Mouse (Mus musculus) hindbrain, embryonic 11.5 days (tissue): ENCODE results near the gene Mcat. TPM values are rescaled to one million over a fixed set of nuclear protein-coding genes. Genes with fewer than 3 reads are reported as not detected.
"Not testable (repeated sequence)": the region's sequence is repeated elsewhere in the genome, so short reads cannot be mapped to it uniquely, and the experiment has no call there.

Experiments used
- ATAC-seq: fragments of 200-750 bp; cut with Nextera tagmentation; 2 replicates; pipeline ENCODE4 v1.8.0; 2017; ENCODE audit warnings: mild to moderate bottlenecking, moderate TSS enrichment, moderate library complexity; ENCODE audit not compliant: low FRiP score
- DNase-seq: peaks from one replicate; pipeline ENCODE4 v3.0.0-alpha.2; 2015; ENCODE audit warnings: low spot score
- H3K27ac ChIP-seq: fragments of 300-500 bp; sonication (generic); 2 replicates; pipeline ENCODE4 v1.5.1; 2014; ENCODE audit warnings: mild to moderate bottlenecking, low read depth, low read length
- H3K27me3 ChIP-seq: fragments of 300-500 bp; sonication (generic); 2 replicates; pipeline ENCODE4 v1.6.1; 2014; ENCODE audit warnings: mild to moderate bottlenecking, low read length, moderate library complexity, mixed read lengths; ENCODE audit not compliant: control insufficient read depth, insufficient read depth
- H3K36me3 ChIP-seq: fragments of 300-500 bp; sonication (generic); 2 replicates; pipeline ENCODE4 v1.6.1; 2014; ENCODE audit warnings: mild to moderate bottlenecking, low read length, moderate library complexity, mixed read lengths; ENCODE audit not compliant: control insufficient read depth, insufficient read depth
- H3K4me1 ChIP-seq: fragments of 300-500 bp; sonication (generic); replicated peaks from 2 replicates; pipeline ENCODE4 v1.6.1; 2014; ENCODE audit warnings: low read length, mixed read lengths; ENCODE audit not compliant: control insufficient read depth, insufficient read depth
- H3K4me2 ChIP-seq: fragments of 300-500 bp; sonication (generic); replicated peaks from 2 replicates; pipeline ENCODE4 v1.6.1; 2014; ENCODE audit warnings: mild to moderate bottlenecking, low read depth, low read length
- H3K4me3 ChIP-seq: fragments of 300-500 bp; sonication (generic); 2 replicates; pipeline ENCODE4 v1.5.1; 2014; ENCODE audit warnings: low read depth, low read length
- H3K9ac ChIP-seq: fragments of 300-500 bp; sonication (generic); 2 replicates; pipeline ENCODE4 v1.6.1; 2014; ENCODE audit warnings: low read depth, low read length
- H3K9me3 ChIP-seq: fragments of 300-500 bp; sonication (generic); 2 replicates; pipeline ENCODE4 v1.6.1; 2016; ENCODE audit warnings: low read length; ENCODE audit not compliant: control insufficient read depth
- WGBS: fragments of 180-500 bp; shearing (Covaris S2); extraction: QIAGEN DNeasy Blood & Tissue Kit; methylation state at CpG from one replicate; pipeline ENCODE4 v1.1.7; 2014; 5-methylcytosine and 5-hydroxymethylcytosine counted together
- polyA plus RNA-seq: library from polyadenylated mRNA; unstranded; fragments of >200 nt; fragmentation: Nextera tagmentation; extraction: Ambion mirVana; gene quantifications from 2 replicates; pipeline ENCODE4 v1.2.1, GENCODE M21; 2014

Mcat gene
- polyA plus RNA-seq, 1 experiment from 2014 or later = 38.9 TPM

GRCm38 (mm10) chr15:83515018-83515417 lies 48.6 kb downstream of the Mcat start:
- Histone ChIP-seq H3K36me3 (no peaks in the 10 kb centered on the region), H3K9me3 (no peaks in the 10 kb centered on the region), H3K27me3 (no peaks in the 10 kb centered on the region), H3K4me3 (no peak overlapping the region), H3K4me1 (no peaks in the 10 kb centered on the region), H3K27ac (no peak overlapping the region), H3K9ac (no peak overlapping the region), H3K4me2 (no peak overlapping the region)
- DNase-seq = no peak
- 73% methylated on average over 5 of the region's 5 CpGs for WGBS
- ATAC-seq = no peak

GRCm38 (mm10) chr15:83512489-83513281 lies 50.9 kb downstream of the Mcat start:
- DNase-seq (no peak), ATAC-seq (no peak)
- Histone ChIP-seq H3K9ac (no peak overlapping the region), H3K9me3 (no peaks in the 10 kb centered on the region), H3K4me1 (no peaks in the 10 kb centered on the region), H3K4me3 (no peak overlapping the region), H3K4me2 (no peak overlapping the region), H3K27ac (no peak overlapping the region), H3K27me3 (no peaks in the 10 kb centered on the region), H3K36me3 (no peaks in the 10 kb centered on the region)
- 84% methylated on average over 13 of the region's 13 CpGs for WGBS

GRCm38 (mm10) chr15:83510805-83511405 lies 52.7 kb downstream of the Mcat start, which contains the start of gene Ttll1:
Ttll1 (minus strand) TSS chr15:83510893.
- 13% methylated on average over 40 of the region's 41 CpGs for WGBS
- no peaks in the 10 kb centered on the region for H3K36me3 ChIP-seq

GRCm38 (mm10) chr15:83509950-83510804 lies 53.4 kb downstream of the Mcat start:
- Histone ChIP-seq H3K9me3 (no peaks in the 10 kb centered on the region), H3K4me1 (no peaks in the 10 kb centered on the region), H3K27ac (peak overlapping the region; percentile 86), H3K4me3 (peak overlapping the region; percentile 60), H3K9ac (peak overlapping the region; percentile 62), H3K36me3 (no peaks in the 10 kb centered on the region), H3K27me3 (no peaks in the 10 kb centered on the region), H3K4me2 (peak overlapping the region; percentile 60)
- peak; percentile 86 for ATAC-seq
- DNase-seq = peak; percentile 13
- 25% methylated on average over 17 of the region's 17 CpGs for WGBS

More at GRCm38 (mm10) chr15:83510805-83511405, 52.7 kb downstream of the Mcat start, which contains the start of gene Ttll1:
- Histone ChIP-seq H3K4me3 (peak within 1 kb of the TSS; percentile 60), H3K27ac (peak within 1 kb of the TSS; percentile 86), H3K4me2 (peak within 1 kb of the TSS; percentile 60), H3K9me3 (no peaks in the 10 kb centered on the region), H3K9ac (peak within 1 kb of the TSS; percentile 62), H3K27me3 (no peaks in the 10 kb centered on the region), H3K4me1 (no peaks in the 10 kb centered on the region)
- DNase-seq = peak; percentile 97
- peak; percentile 95 for ATAC-seq

GRCm38 (mm10) chr15:83501483-83501882 lies 62.1 kb downstream of the Mcat start:
- 70% methylated on average over 6 of the region's 6 CpGs for WGBS
- not testable (repeated sequence) for H3K27ac ChIP-seq, H3K9ac ChIP-seq, H3K36me3 ChIP-seq, H3K4me3 ChIP-seq, H3K27me3 ChIP-seq, DNase-seq, H3K4me1 ChIP-seq, ATAC-seq, H3K4me2 ChIP-seq, H3K9me3 ChIP-seq

- H3K27ac ChIP-seq = no peak overlapping the region
- 0 out of 2 replicates have a peak, but pooled peaks cover 2% of the 10 kb centered on the region for H3K36me3 ChIP-seq
- no peak for ATAC-seq
- H3K4me1 ChIP-seq = no peaks in the 10 kb centered on the region
- no peaks in the 10 kb centered on the region for H3K9me3 ChIP-seq
- H3K4me2 ChIP-seq = no peak overlapping the region
- 52% methylated on average over 3 of the region's 3 CpGs for WGBS
- no peak overlapping the region for H3K4me3 ChIP-seq
- DNase-seq = no peak
- no peaks in the 10 kb centered on the region for H3K27me3 ChIP-seq
- H3K9ac ChIP-seq = no peak overlapping the region
These were observed 63.2 kb downstream of the Mcat start for GRCm38 (mm10) chr15:83500352-83500751.

- 91% methylated on average over 10 of the region's 10 CpGs for WGBS
- 0 out of 2 replicates have a peak, but pooled peaks cover 2% of the 10 kb centered on the region for H3K36me3 ChIP-seq
These were observed 64.3 kb downstream of the Mcat start for GRCm38 (mm10) chr15:83499211-83499755.

GRCm38 (mm10) chr15:83497299-83497698 lies 66.3 kb downstream of the Mcat start:
- Histone ChIP-seq H3K4me3 (no peak overlapping the region), H3K27ac (no peak overlapping the region), H3K4me1 (no peaks in the 10 kb centered on the region), H3K9me3 (no peaks in the 10 kb centered on the region), H3K9ac (no peak overlapping the region), H3K36me3 (0 out of 2 replicates have a peak, but pooled peaks cover 2% of the 10 kb centered on the region), H3K4me2 (no peak overlapping the region), H3K27me3 (no peaks in the 10 kb centered on the region)
- ATAC-seq = no peak
- DNase-seq = no peak
- WGBS = 91% methylated on average over 6 of the region's 6 CpGs

More at GRCm38 (mm10) chr15:83499211-83499755, 64.3 kb downstream of the Mcat start:
- no peak overlapping the region for H3K9ac ChIP-seq
- DNase-seq (no peak), ATAC-seq (no peak)
- H3K4me2 ChIP-seq = no peak overlapping the region
- no peaks in the 10 kb centered on the region for H3K9me3 ChIP-seq
- no peak overlapping the region for H3K27ac ChIP-seq
- H3K4me1 ChIP-seq = no peaks in the 10 kb centered on the region
- no peaks in the 10 kb centered on the region for H3K27me3 ChIP-seq
- no peak overlapping the region for H3K4me3 ChIP-seq
